Mouse (Mus musculus) large intestine, adult 2 months (tissue): ENCODE measurements around the gene Utp4. TPM values are rescaled to one million over a fixed set of nuclear protein-coding genes. Genes with fewer than 3 reads are reported as not detected.
"Not testable (repeated sequence)": the region's sequence is repeated elsewhere in the genome, so short reads cannot be mapped to it uniquely, and the experiment has no call there.

Experiments used
- DNase-seq: peaks from one replicate; pipeline ENCODE4 v3.0.0-alpha.2; 2012; ENCODE audit warnings: low read depth, low spot score
- WGBS: fragments of 180-500 bp; shearing (Covaris S2); methylation state at CpG from one replicate; pipeline ENCODE4 v1.1.7; 2018; 5-methylcytosine and 5-hydroxymethylcytosine counted together
- polyA plus RNA-seq: library from polyadenylated mRNA; depleted of rRNA; stranded (reverse); fragments of >200 nt; gene quantifications from 2 replicates; pipeline ENCODE4 v1.2.3, GENCODE M21; 2012

Gene Utp4
- polyA plus RNA-seq, 1 experiment, result 17.1 TPM

DNA sequence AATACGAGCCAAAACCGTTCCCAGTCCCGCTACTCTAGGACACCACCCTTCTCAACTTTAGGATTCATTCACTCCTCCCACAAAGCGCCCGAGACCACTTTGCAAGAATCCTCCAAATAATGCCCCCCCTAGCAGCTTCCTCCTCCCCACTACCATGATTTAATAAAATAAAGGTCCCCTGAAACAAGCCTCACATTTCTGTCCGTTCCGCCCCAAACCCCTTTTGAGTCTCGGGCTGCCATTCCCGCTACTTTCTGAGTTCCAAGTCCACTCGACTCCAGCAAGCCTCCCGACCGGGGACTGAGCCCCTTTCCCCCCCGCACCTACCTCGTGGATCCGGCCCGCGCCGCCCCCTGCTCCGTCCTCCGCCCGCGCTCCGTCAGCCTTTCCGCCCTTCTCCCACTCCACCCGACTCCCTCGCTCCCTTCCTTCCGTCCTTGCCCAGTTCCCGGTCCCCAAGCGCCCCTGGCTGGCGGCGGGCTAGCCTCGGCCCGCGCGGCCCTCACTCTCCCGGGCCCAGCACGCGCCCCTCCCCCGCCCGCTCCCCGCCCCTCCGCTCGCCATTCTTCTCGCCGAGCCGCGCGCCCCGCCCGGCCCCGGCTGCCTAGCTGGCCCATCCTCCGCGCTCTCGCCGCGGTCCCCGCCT, 507 bp upstream of the Utp4 start:
- DNase-seq, result no peak

DNA sequence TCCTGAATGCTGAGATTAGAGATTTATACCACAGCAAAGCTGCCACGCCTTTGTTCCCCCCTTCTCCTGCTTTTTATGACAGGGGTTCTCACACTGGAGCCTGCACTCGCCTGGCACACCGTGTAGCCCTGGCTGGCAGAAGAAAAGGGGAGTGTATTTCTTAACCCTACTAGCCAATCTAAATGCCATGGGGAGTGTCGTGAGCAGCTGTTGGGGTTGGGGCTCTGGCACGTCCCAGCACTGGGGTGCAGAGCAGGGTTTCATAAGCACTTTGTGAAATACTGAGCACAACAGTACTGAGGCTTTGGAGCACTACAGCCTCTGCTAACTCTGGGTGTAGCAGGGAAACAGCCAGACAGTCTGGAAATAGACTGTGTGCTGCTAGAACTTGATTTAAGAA, 6.0 kb downstream of the Utp4 start:
- no peak for DNase-seq
- 29% methylated on average over 5 of the region's 5 CpGs for WGBS

More for the DNA sequence above, 507 bp upstream of the Utp4 start:
- WGBS, result 1% methylated on average over 56 of the region's 57 CpGs

DNA sequence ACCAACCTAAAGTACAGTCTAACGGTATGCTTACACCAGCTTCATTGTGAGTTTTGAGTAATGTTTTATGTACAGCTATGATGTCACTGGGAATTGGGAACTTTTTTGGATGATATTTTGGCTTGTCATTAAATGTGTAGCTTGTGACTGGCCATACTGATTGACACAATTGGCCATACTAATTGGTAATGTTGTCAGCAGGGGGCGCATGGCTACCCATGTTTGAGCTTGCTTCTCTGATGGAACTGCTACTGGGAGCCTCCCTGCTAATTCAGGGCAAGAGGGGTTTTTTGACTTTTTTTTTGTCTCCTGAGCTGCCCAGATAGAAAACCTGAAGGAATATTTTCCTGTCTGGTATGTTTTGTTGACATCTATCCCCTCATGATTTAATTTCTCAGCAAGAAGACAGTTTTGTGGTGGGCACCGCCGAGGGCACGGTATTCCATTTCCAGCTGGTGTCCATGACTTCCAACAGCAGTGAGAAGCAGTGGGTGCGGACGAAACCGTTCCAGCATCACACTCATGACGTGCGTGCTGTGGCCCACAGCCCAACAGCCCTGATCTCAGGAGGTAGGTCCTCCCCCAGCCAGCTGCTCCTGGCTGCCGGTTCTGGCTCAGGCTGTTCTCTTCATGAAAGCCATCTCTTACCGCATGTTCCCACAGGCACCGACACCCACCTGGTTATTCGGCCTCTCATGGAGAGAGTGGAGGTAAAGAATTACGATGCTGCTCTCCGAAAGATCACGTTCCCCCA, 12.5 kb downstream of the Utp4 start:
- 91% methylated on average over 17 of the region's 17 CpGs for WGBS

DNA sequence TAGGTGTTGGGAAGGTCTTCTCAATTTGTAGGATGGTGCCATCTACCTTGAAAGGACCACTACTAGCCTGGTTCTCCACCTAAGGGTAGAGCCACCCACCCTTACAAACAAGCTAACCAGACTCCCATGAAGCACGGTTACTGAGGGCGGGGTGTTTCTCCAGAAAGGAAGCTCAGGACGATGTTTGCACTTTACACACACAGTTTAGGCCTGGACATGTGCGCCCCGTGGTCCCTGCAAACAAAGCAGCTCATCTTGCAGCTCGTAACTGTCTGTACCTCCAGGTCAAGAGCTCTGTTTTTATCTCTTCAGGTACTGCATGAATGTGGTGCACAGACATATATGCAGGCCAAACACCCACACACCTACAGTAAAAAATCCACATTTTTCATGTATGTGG, 13.2 kb downstream of the Utp4 start:
- 74% methylated on average over 6 of the region's 6 CpGs for WGBS
- no peak for DNase-seq

More for the DNA sequence above, 12.5 kb downstream of the Utp4 start:
- no peak for DNase-seq

DNA sequence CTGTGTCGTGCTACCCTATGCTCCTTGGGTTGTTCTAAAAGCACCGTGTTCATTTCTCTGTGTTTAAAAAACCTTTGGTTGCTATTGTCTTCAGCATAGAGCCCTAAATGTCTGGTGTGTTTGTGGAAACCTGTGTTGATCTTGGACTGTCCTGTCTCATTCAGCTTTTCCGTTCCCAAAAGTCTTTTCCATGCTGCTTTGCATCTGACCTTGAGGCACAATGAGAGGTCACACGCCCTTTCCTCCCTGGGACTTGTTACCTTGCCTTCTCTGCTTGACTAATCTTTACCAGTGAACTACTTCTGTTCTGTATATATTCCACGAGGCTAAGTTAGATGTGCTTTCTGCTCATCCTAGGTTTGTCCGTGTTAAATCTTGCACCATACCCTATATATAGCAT, 14.0 kb downstream of the Utp4 start:
- DNase-seq, result no peak
- 88% methylated on average over 6 of the region's 6 CpGs for WGBS

DNA sequence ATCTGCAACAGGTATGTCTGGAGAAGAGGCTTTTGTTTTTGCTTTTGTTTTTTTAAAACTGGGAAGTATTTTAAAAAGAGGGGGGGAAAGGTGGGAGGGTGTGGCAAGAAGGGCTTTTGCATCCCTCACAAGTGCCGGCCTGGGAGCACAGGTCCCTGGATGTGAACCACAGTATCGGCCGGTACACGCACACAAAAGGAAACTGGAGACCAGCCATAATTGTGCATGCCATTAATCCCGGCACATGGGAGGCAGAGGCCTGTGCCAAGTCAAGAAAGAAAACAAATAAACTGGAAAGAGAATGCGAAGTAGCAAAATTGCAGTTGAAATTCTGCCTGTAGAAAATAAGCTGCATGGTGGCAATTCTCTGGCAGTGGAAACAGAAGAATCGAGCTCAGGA, 14.9 kb downstream of the Utp4 start:
- DNase-seq, result no peak
- WGBS, result 73% methylated on average over 7 of the region's 7 CpGs

DNA sequence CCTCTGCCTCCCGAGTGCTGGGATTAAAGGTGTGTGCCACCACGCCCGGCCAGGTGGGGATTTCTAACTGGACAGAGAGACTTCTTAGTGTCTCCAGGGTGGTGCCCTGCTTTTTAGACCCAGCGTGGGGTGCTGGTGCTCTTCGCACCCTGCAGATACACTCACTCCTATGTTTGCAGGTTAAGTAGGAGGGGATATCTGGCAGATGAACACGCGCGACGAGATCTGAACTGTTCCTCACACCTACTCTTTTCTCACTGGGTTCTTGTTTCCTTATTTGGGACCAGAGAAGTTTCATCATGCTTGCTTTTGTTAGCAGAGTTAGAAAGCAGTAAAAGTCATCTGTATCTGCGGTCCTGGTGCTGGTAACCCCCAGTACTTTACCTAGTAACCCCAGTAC, 20.2 kb downstream of the Utp4 start:
- 92% methylated on average over 10 of the region's 10 CpGs for WGBS

DNA sequence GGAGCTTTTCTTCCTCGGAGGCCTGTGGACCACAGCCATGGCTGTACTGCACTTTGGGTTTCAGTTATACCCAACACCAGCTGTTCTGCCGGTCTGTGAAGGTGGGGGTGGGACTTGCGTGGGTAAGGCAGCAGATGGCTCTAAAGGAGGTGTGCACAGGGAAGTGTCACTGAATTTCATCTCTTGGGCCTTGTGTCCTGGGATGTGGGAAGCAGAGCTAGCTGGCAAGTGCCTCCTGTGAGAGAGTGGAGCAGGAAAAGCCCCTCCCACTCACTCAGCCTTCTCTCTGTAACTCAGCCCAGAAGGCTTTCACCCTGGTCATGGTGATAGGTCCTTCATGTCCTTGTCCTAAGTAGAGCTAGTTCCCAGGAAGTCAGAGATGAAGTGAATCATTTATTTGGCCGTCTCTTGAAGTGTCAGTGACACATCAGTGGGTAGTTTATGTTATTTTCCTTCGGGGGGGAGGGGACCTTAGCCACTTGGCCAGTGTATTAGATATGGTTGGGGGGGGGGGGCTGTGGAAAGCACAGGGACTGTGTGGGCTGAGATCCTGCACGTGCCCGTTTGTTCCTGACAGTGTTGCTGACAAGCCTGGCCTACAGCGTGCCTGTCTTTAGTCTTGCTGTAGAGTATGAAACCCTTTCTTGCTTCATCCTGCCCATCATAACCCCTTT, 26.4 kb downstream of the Utp4 start:
- DNase-seq, result no peak
- 91% methylated on average over 8 of the region's 8 CpGs for WGBS

More for the DNA sequence above, 20.2 kb downstream of the Utp4 start:
- DNase-seq, result no peak

DNA sequence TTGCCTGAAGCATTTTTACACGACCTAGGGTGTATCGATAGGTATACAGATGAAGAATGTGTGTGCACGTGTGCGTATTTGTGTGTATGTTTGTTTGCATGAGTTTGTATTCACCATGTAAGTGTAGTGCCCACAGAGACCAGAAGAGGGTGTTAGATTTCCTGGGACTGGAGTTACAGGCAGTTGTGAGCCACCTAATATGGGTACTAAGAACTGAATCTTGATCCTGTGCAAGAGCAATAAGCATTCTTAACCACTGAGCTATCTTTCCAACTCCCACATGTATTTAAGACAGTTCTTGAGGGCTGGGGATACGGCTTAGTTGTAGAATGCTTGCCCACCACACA, 26.9 kb downstream of the Utp4 start:
- WGBS, result 96% methylated on average over 5 of the region's 5 CpGs

DNA sequence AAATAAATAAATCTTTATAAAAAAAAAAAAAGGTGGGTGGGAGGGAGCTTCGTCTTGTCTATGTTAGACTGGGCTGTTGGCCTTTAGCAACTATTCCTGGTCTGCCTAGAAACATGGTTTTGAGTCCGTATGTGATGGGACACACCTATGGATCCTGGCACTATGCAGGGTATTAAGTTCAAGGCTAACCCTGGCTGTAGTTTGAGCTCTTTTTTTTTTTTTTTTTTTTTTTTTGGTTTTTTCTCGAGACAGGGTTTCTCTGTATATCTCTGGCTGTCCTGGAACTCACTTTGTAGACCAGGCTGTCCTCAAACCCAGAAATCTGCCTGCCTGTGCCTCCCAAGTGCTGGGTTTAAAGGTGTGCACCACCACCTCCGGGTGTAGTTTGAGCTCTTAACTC, 30.6 kb downstream of the Utp4 start:
- no peak for DNase-seq
- 62% methylated on average over 4 of the region's 4 CpGs for WGBS

More for the DNA sequence above, 26.9 kb downstream of the Utp4 start:
- no peak for DNase-seq

DNA sequence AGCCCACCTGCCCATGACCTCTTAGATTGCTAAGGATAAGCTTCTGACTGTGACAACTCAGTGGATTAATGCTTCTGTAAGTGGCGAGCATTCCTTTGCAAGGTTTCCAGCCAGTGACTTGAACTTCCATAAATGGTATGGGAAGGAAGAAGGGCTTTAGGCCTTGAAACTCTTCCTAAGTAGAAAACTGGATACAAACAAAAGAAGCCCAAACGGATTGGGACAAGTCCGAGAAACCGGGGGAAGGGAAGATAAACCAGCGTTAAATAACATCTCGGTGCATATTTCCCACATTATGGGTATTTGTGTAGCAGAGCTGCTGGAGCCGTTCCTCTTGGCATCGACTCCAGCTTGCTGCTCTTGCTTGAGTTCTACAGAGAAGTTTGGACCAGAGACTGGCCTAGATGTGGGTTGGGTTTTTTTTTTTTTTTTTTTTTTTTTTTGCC, 31.5 kb downstream of the Utp4 start:
- DNase-seq, result no peak
- 68% methylated on average over 8 of the region's 8 CpGs for WGBS

DNA sequence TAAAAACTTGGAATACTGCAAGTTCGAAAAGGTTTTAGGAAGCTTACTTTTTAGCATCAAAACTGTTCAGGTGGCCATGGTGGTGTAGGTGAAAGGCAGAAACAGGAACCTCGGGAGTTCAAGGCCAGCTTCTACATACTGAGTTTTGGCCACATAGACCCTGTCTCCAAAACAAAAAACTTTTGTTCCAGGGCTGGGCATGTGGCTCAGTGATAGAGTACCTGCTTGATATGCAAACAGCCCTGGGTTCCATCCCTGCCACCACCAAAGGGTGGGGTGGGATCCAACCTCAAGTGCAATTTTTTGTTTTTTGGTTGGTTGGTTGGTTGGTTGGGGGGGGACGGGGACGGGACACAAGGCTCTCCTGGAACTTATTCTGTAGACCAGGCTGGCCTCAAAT, 32.0 kb downstream of the Utp4 start:
- WGBS, result 84% methylated on average over 4 of the region's 4 CpGs
- no peak for DNase-seq

DNA sequence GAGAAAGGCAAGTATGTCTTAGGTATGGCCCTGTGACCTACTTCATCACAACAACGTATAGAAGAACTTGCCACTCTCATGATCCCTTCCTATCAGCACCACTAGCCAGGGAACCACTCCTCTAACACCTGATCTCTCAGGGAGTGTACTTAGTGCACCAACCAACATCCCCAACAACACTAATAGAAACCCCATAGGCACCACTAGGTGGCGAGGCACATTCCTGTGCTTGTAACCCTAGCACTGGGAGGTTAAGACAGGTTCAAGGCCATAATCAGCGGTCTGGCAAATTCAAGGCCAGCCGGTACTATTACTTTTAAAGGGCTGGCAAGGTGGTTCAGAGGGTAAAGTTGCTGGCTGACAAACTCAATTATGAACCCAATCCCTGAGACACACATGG, 33.8 kb downstream of the Utp4 start:
- DNase-seq, result no peak
- WGBS, result 61% methylated on average over 4 of the region's 4 CpGs

DNA sequence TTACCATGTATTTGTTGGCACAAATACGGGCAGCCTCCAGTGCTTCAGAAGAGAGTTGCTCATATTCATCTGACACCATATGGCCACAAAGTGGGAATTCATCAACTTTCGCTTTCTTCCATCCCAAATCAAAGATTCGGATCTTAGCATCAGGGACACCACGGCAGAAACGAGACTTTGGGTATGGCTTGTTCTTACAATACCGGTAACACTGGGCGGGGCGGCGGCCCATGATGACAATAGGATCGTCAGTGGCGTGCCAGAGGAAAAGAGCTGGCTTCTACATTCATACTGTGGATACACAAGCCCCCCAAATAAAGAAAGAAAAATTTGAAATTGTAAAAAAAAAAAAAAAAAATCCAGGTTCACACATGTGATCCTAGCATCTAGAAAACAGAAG, 34.7 kb downstream of the Utp4 start:
- WGBS, result 93% methylated on average over 11 of the region's 11 CpGs
- DNase-seq, result not testable (repeated sequence)

DNA sequence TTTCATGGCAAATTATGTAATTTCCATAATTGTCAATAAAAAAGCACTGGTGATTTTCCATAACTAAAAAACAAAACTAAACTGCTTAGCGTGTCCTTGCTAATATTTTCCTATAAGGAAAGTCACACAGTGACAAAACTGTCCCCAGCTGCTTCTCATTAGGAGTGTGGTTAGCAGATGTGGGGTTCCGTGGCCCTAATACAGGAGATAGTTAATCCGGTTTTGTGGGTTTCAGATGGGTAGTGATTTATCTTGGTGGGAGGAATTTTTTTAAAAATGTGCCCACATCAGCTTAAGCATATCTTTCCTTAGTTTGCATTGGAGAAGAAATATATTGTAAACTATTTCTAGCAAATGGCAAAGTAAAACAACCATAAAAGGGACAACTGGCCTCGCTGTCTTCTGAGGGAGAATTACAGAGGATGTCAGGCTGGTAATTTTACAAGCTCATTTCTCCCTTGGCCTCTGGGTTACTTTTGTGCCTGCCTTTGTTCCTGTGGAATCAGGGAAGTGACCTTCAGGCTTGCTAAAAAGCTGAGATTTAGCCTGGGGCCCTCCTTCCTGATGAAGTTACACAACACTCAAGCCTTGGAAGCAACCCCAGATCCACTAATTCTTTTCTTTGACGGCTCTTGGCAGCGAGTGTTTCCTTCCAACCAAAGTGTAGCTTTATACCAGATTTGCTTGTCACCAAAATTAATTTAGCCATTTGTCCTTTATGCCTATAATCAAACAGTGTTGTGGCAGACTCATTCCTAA, 35.9 kb downstream of the Utp4 start:
- no peak for DNase-seq
- 29% methylated on average over 6 of the region's 6 CpGs for WGBS

DNA sequence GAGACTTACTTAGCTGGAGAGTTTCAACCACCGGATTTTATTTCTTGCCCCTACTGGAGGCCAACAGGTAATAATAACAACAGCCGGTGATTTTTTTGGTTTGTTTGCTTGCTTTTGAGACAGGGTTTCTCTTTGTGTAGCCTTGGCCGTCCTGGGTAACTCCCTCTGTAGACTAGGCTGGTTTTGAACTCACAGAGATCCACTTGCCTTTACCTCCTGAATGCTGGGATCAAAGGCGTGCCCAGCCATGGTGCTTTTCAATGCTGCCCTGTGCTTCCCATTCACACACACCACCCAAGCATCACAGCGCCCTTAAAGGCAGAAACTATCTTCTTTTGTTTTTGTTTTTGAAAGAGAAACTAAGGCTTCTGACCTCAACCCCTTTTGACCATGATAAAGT, 36.5 kb downstream of the Utp4 start:
- 71% methylated on average over 5 of the region's 5 CpGs for WGBS
- DNase-seq, result no peak

DNA sequence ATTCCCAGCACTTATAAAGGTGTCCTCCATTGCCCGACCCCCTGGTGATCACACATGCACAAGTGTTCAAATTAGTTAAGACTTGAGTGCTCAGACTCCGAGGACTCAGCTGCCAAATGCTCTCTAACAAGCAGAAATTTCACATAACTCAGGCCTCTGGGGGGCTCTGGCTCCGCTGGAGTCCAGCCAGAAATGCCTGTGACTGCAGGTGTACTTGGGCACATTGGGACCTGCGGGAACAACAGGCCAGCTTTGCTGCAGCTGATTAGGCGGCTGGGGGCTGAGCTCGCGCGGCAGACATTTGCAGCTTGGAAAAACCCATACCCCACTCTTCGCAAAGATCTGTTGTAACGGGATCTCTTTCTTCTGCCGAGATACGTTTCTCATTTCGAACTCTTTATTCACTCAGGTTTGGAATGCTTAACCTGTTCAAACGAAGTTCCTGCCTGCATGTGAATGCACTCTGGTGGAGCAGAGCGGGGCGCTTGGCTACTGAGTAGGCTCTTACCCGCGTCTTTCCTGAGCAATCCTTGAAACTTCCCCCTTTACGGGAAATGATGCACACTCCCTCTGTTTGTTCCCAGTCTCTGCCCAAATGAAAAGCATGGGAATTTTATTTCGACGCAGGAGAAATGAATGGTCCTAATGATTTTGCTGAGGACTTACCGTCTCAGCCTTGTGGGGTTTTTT, 39.1 kb downstream of the Utp4 start:
- DNase-seq, result no peak
- 56% methylated on average over 22 of the region's 22 CpGs for WGBS

DNA sequence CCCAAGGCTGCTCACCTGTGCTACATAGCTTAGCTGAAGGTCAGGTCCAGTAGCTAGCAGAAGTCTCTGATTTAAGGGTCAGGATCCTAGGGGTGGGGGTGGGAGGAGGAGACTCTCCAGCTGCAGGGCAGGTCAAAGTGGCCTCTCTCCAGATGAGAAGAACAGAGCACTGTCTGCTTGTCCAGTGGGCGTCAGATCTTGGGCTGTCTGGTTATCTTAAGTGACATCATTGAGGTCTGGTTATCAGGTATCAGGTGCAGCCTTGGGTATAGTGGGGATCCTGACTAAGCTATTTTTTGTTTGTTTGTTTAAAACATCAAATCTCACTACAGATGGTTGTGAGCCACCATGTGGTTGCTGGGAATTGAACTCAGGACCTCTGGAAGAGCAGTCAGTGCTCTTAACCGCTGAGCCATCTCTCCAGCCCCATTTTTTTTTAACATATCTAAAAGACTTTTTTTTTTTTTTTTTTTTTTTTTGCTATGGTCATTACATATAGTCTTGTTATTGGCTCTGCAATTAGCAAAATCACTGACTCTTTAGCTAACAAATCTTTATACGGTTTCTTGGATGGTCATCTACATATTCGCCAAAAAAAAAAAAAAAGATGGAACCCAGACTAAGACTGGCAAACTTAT, 40.2 kb downstream of the Utp4 start:
- no peak for DNase-seq
- WGBS, result 89% methylated on average over 4 of the region's 4 CpGs
